In genomic region chr16:57755241-57755640, GRCm38 (mm10) we compare ENCODE assay signal across 8 mouse cellular contexts. TPM values are rescaled to one million over a fixed set of nuclear protein-coding genes. Genes with fewer than 3 reads are reported as not detected.
DNase-seq lines count a peak whose midpoint lies in the region; ATAC-seq and TF ChIP-seq lines count a peak whose summit lies in the region.

No protein-coding gene starts in this region.

- no peaks in the 10 kb centered on the region; the same call in 1 of the 2 replicates for H3K27me3 ChIP-seq in forebrain, embryonic 16.5 days (replicated peaks; ENCODE audit: control insufficient read depth, insufficient read depth, low read length)
- H3K27me3 ChIP-seq in hindbrain, embryonic 10.5 days (ENCODE audit: insufficient read depth, poor library complexity, severe bottlenecking), result peaks cover 21% of the 10 kb centered on the region; the same call in 1 of the 2 replicates
- H3K27me3 ChIP-seq in myocyte (ENCODE audit: control insufficient read depth, insufficient read depth, insufficient read length), result no peaks in the 10 kb centered on the region

- no peaks in the 10 kb centered on the region for H3K9me3 ChIP-seq in forebrain, embryonic 16.5 days (ENCODE audit: control insufficient read depth, low read length)
- H3K9me3 ChIP-seq in hindbrain, embryonic 10.5 days, result no peaks in the 10 kb centered on the region

- WGBS in forebrain, embryonic 16.5 days, result 23% methylated on average over 12 of the region's 12 CpGs
- 26% methylated on average over 12 of the region's 12 CpGs for WGBS in hindbrain, embryonic 10.5 days

- H3ac ChIP-seq in myocyte (ENCODE audit: control insufficient read depth, insufficient read length), result no peak overlapping the region

- no peak overlapping the region for H3K27ac ChIP-seq in forebrain, embryonic 16.5 days (ENCODE audit: low read length)
- peak overlapping the region; percentile 45; the same call in 1 of the 2 replicates for H3K27ac ChIP-seq in hindbrain, embryonic 10.5 days

- peak; percentile 42 to 76 for DNase-seq in adrenal gland, adult (ENCODE audit: inconsistent age in 2 of 2, low spot score in 1 of 2)
- no peak for DNase-seq in adrenal gland, adult 8-10 months
- peak; percentile 77 for DNase-seq in brain, adult 2 months (ENCODE audit: low read depth, low spot score)
- peak; percentile 20 for DNase-seq in hindbrain, embryonic 10.5 days (ENCODE audit: low spot score)
- DNase-seq in left cerebral cortex, adult 9 months (ENCODE audit: low spot score in 2 of 2), result peak; percentile 16 to 55

- peak overlapping the region; percentile 70 for H3K4me2 ChIP-seq in forebrain, embryonic 16.5 days (ENCODE audit: low read length)
- H3K4me2 ChIP-seq in myocyte (ENCODE audit: low read depth), result peak overlapping the region; percentile 94

- H3K9ac ChIP-seq in forebrain, embryonic 16.5 days (replicated peaks; ENCODE audit: low read depth, low read length), result peak overlapping the region; percentile 62

- H3K79me2 ChIP-seq in myocyte (ENCODE audit: control insufficient read depth, insufficient read depth), result peaks cover 5% of the 10 kb centered on the region

- ATAC-seq in forebrain, embryonic 16.5 days, result peak; percentile 87
- no peak for ATAC-seq in inflammation-experienced regulatory T-cells, adult 6 months

- peak overlapping the region; percentile 44 for H3K4me3 ChIP-seq in forebrain, embryonic 16.5 days (replicated peaks; ENCODE audit: low read length)
- H3K4me3 ChIP-seq in hindbrain, embryonic 10.5 days, result peak overlapping the region; percentile 51
- H3K4me3 ChIP-seq in myocyte, result peak overlapping the region; percentile 35

- H3K4me1 ChIP-seq in forebrain, embryonic 16.5 days (replicated peaks; ENCODE audit: control insufficient read depth, insufficient read depth, low read length), result peaks cover 11% of the 10 kb centered on the region
- peaks cover 14% of the 10 kb centered on the region for H3K4me1 ChIP-seq in hindbrain, embryonic 10.5 days (replicated peaks)

- H3K36me3 ChIP-seq in forebrain, embryonic 16.5 days (ENCODE audit: control insufficient read depth, insufficient read depth), result no peaks in the 10 kb centered on the region
- H3K36me3 ChIP-seq in hindbrain, embryonic 10.5 days, result no peaks in the 10 kb centered on the region
- H3K36me3 ChIP-seq in myocyte (ENCODE audit: control insufficient read depth, insufficient read depth), result no peaks in the 10 kb centered on the region

- TF ChIP-seq POLR2A in myocyte (IDR thresholded peaks at IDR 0.05; ENCODE audit: insufficient read length, low read depth), result peak; percentile 20

TF ChIP-seq in myocyte, 11 proteins besides CTCF, POLR2A, EP300 and RAD21:
- TF ChIP-seq SRF (IDR thresholded peaks at IDR 0.05; ENCODE audit: control insufficient read depth, insufficient read length, low read depth) (no peak), MYOD1 (IDR thresholded peaks at IDR 0.05; ENCODE audit: control insufficient read depth in 1 of 3, insufficient read length in 2 of 3, low read depth in 2 of 3) (peak in 2 of 3 experiments; percentile 51 to 58)

RNA-seq across cellular contexts. Expression of gene Col8a1, which starts 0.7 kb away (rescaled TPM):
- total RNA-seq in adrenal gland, adult 8-10 months (2022), result 1 to 10 TPM; 3.1 to 5.0 (median 4.1) TPM
- 1.7 and 3.1 TPM in 2 replicates for polyA plus RNA-seq in forebrain, embryonic 16.5 days (2015; fragmentation: Nextera tagmentation; extraction: Ambion mirVana)
- polyA plus RNA-seq in hindbrain, embryonic 10.5 days (2016; fragmentation: Nextera tagmentation; extraction: Ambion mirVana), result 1.2 and 2.5 TPM in 2 replicates
- 5.3 TPM for polyA plus RNA-seq in myocyte (2012; fragmentation: generic; extraction: Trizol)
- under 1 TPM in 1 of 3 experiments, not detected in 2; 0.23 TPM for polyA plus RNA-seq in inflammation-experienced regulatory T-cells, adult 6 months (2017; shearing (Covaris generic))
